Mouse (Mus musculus): Measurements from ENCODE around the gene Gpnmb. TPM values are rescaled to one million over a fixed set of nuclear protein-coding genes. Genes with fewer than 3 reads are reported as not detected.

Gene Gpnmb
- polyA plus RNA-seq, 1 experiment: 0.88 TPM

DNA sequence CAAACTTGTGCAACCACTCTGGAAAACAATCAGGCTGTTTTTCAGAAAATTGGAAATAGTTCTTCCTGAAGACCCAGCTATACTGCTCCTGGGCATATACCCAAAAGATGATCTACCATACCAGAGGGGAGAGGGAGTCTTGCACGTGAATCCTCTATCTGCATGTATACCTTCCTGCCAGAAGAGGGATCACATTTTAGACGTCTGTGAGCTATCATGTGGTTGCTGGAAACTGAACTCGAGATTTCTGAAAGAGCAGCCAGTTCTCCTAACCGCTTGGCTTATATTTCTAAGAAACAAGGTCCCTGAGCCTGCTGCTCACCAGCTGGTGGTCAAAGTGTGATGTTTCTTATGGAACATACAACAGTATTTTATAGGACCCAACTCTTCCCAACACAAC is 32.0 kb downstream of the Gpnmb start:
- Histone ChIP-seq H3K36me3 (ENCODE audit: control insufficient read depth, insufficient read depth) (no peaks in the 10 kb centered on the region), H3K4me3 (ENCODE audit: insufficient read depth, poor library complexity, severe bottlenecking) (no peak overlapping the region), H3K27me3 (ENCODE audit: control insufficient read depth, insufficient read depth, insufficient read length) (no peaks in the 10 kb centered on the region), H3ac (ENCODE audit: control insufficient read depth, insufficient read length, low read depth) (no peak overlapping the region), H3K79me3 (ENCODE audit: low read depth) (no peaks in the 10 kb centered on the region), H3K79me2 (ENCODE audit: control insufficient read depth, insufficient read depth) (no peaks in the 10 kb centered on the region)
- TF ChIP-seq MAX (IDR thresholded peaks at IDR 0.05) (no peak), CEBPB (IDR thresholded peaks at IDR 0.05; ENCODE audit: low read depth) (no peak), FOSL1 (IDR thresholded peaks at IDR 0.05; ENCODE audit: insufficient read depth, low read length, poor library complexity, severe bottlenecking) (no peak), MYOD1 (IDR thresholded peaks at IDR 0.05; ENCODE audit: control insufficient read depth, insufficient read length, low read depth) (no peak), MYOG (IDR thresholded peaks at IDR 0.05; ENCODE audit: control insufficient read depth, extremely low read depth, insufficient read length) (no peak), CTCF (IDR thresholded peaks at IDR 0.05; ENCODE audit: control insufficient read depth, insufficient read depth, insufficient read length) (no peak), USF1 (IDR thresholded peaks at IDR 0.05; ENCODE audit: low read depth) (no peak)

DNA sequence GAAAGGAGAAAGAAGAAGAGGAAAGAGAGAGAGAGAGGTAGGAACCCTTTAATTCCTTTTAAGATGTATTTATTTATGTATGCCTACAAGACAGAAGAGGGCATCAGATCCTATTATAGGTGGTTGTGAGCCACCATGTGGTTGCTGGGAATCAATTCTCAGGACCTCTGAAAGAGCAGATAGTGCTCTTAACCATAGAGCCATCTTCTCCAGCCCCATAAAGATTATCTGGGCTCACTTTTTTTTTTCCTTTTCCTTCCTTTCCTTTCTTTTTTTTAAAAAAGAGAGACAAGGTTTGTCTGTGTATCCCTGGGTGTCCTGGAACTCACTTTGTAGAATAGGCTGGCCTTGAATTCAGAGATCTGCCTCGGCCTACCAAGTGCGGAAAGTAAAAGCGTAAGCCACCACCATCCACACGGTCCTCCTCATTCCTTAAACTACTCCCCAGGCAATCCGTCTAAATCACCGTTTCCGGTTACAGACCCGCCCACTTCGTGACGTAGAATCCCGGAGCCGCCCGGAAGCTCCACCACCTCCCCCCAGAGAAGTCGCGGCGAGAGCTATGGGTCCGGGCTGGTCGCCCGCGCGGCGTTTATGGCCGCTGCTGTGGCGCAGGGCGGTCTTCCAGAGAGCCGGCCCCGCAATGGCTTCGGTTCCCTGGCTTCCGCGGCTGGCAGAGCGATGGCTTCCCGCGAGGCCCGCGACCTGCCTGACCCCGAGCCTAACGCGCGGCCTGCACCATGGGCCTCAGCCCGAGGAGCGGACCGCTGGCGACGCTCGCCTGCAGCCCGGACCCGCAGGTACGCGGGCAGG is 37.2 kb downstream of the Gpnmb start, which contains the start of gene Malsu1:
Gene Malsu1, plus strand, starts transcription at position 492 of the 813 bp plus-strand sequence.
- Histone ChIP-seq H3K4me3 (ENCODE audit: insufficient read depth, poor library complexity, severe bottlenecking) (peak within 1 kb of the TSS; percentile 92), H3ac (ENCODE audit: control insufficient read depth, insufficient read length, low read depth) (peak within 1 kb of the TSS; percentile 95), H3K27me3 (ENCODE audit: control insufficient read depth, insufficient read depth, insufficient read length) (no peaks in the 10 kb centered on the region), H3K79me2 (ENCODE audit: control insufficient read depth, insufficient read depth) (peaks cover 50% of the 10 kb centered on the region), H3K36me3 (ENCODE audit: control insufficient read depth, insufficient read depth) (peaks cover 10% of the 10 kb centered on the region), H3K79me3 (ENCODE audit: low read depth) (peaks cover 45% of the 10 kb centered on the region)
- TF ChIP-seq FOSL1 (IDR thresholded peaks at IDR 0.05; ENCODE audit: insufficient read depth, low read length, poor library complexity, severe bottlenecking) (no peak), MAX (IDR thresholded peaks at IDR 0.05) (no peak), MYOD1 (IDR thresholded peaks at IDR 0.05; ENCODE audit: control insufficient read depth, insufficient read length, low read depth) (no peak), USF1 (IDR thresholded peaks at IDR 0.05; ENCODE audit: low read depth) (no peak), CEBPB (IDR thresholded peaks at IDR 0.05; ENCODE audit: low read depth) (no peak), CTCF (IDR thresholded peaks at IDR 0.05; ENCODE audit: control insufficient read depth, insufficient read depth, insufficient read length) (no peak), MYOG (IDR thresholded peaks at IDR 0.05; ENCODE audit: control insufficient read depth, extremely low read depth, insufficient read length) (no peak)

- no peak for TF ChIP-seq MAX (IDR thresholded peaks at IDR 0.05)
- TF ChIP-seq CEBPB (IDR thresholded peaks at IDR 0.05; ENCODE audit: low read depth): no peak
- no peak for TF ChIP-seq MYOD1 (IDR thresholded peaks at IDR 0.05; ENCODE audit: control insufficient read depth, insufficient read length, low read depth)
- no peak for TF ChIP-seq MYOG (IDR thresholded peaks at IDR 0.05; ENCODE audit: control insufficient read depth, extremely low read depth, insufficient read length)
- TF ChIP-seq FOSL1 (IDR thresholded peaks at IDR 0.05; ENCODE audit: insufficient read depth, low read length, poor library complexity, severe bottlenecking): no peak
- no peak for TF ChIP-seq USF1 (IDR thresholded peaks at IDR 0.05; ENCODE audit: low read depth)
- no peak for TF ChIP-seq CTCF (IDR thresholded peaks at IDR 0.05; ENCODE audit: control insufficient read depth, insufficient read depth, insufficient read length)
Measured at GRCm38 (mm10) chr6:49074117-49074490, 37.8 kb downstream of the Gpnmb start.

GRCm38 (mm10) chr6:49077894-49078293 is 41.5 kb downstream of the Gpnmb start:
- Histone ChIP-seq H3ac (ENCODE audit: control insufficient read depth, insufficient read length, low read depth) (no peak overlapping the region), H3K4me3 (ENCODE audit: insufficient read depth, poor library complexity, severe bottlenecking) (no peak overlapping the region), H3K79me2 (ENCODE audit: control insufficient read depth, insufficient read depth) (peaks cover 84% of the 10 kb centered on the region), H3K27me3 (ENCODE audit: control insufficient read depth, insufficient read depth, insufficient read length) (no peaks in the 10 kb centered on the region), H3K79me3 (ENCODE audit: low read depth) (peaks cover 65% of the 10 kb centered on the region), H3K36me3 (ENCODE audit: control insufficient read depth, insufficient read depth) (peaks cover 28% of the 10 kb centered on the region)
- no peak for TF ChIP-seq MYOG (IDR thresholded peaks at IDR 0.05; ENCODE audit: control insufficient read depth, extremely low read depth, insufficient read length)
- TF ChIP-seq USF1 (IDR thresholded peaks at IDR 0.05; ENCODE audit: low read depth): no peak
- no peak for TF ChIP-seq MAX (IDR thresholded peaks at IDR 0.05)
- TF ChIP-seq CTCF (IDR thresholded peaks at IDR 0.05; ENCODE audit: control insufficient read depth, insufficient read depth, insufficient read length): no peak
- no peak for TF ChIP-seq CEBPB (IDR thresholded peaks at IDR 0.05; ENCODE audit: low read depth)
- no peak for TF ChIP-seq MYOD1 (IDR thresholded peaks at IDR 0.05; ENCODE audit: control insufficient read depth, insufficient read length, low read depth)
- no peak for TF ChIP-seq FOSL1 (IDR thresholded peaks at IDR 0.05; ENCODE audit: insufficient read depth, low read length, poor library complexity, severe bottlenecking)

More at GRCm38 (mm10) chr6:49074117-49074490, 37.8 kb downstream of the Gpnmb start:
- Histone ChIP-seq H3K79me2 (ENCODE audit: control insufficient read depth, insufficient read depth) (peaks cover 56% of the 10 kb centered on the region), H3K27me3 (ENCODE audit: control insufficient read depth, insufficient read depth, insufficient read length) (no peaks in the 10 kb centered on the region), H3K79me3 (ENCODE audit: low read depth) (peaks cover 50% of the 10 kb centered on the region), H3ac (ENCODE audit: control insufficient read depth, insufficient read length, low read depth) (peak overlapping the region; percentile 95), H3K36me3 (ENCODE audit: control insufficient read depth, insufficient read depth) (peaks cover 10% of the 10 kb centered on the region), H3K4me3 (ENCODE audit: insufficient read depth, poor library complexity, severe bottlenecking) (peak overlapping the region; percentile 92)

- H3K4me3 ChIP-seq (ENCODE audit: insufficient read depth, poor library complexity, severe bottlenecking): no peak overlapping the region
- no peaks in the 10 kb centered on the region for H3K27me3 ChIP-seq (ENCODE audit: control insufficient read depth, insufficient read depth, insufficient read length)
- TF ChIP-seq CEBPB (IDR thresholded peaks at IDR 0.05; ENCODE audit: low read depth): no peak
- peaks cover 60% of the 10 kb centered on the region for H3K79me3 ChIP-seq (ENCODE audit: low read depth)
- peaks cover 76% of the 10 kb centered on the region for H3K79me2 ChIP-seq (ENCODE audit: control insufficient read depth, insufficient read depth)
- H3ac ChIP-seq (ENCODE audit: control insufficient read depth, insufficient read length, low read depth): no peak overlapping the region
- peaks cover 41% of the 10 kb centered on the region for H3K36me3 ChIP-seq (ENCODE audit: control insufficient read depth, insufficient read depth)
Measured at GRCm38 (mm10) chr6:49079313-49079712, 43.0 kb downstream of the Gpnmb start.

All from C2C12 (cell line).